In genomic region chr5:149815879-149816278, GRCm38 (mm10) we compare ENCODE assay signal across 8 mouse cellular contexts.
DNase-seq lines count a peak whose midpoint lies in the region; ATAC-seq lines count a peak whose summit lies in the region.

No protein-coding gene starts in this region.

- DNase-seq in CD4-positive, CD25-positive, alpha-beta regulatory T cell, adult 2 months (ENCODE audit: low read depth, low spot score), result peak; percentile 54
- peak; percentile 26 for DNase-seq in right cerebral cortex, adult 18-20 months
- DNase-seq in right cerebral cortex, postnatal 36 days (ENCODE audit: low spot score in 2 of 2), result no peak
- DNase-seq in cerebellum, postnatal 4 days (ENCODE audit: low spot score in 2 of 2), result peak; percentile 46 to 70
- DNase-seq in left cerebral cortex, postnatal 36 days (ENCODE audit: low spot score in 2 of 2), result peak; percentile 11 to 23
- DNase-seq in ovary, postnatal 14 days (ENCODE audit: low spot score), result peak; percentile 41

- intact Hi-C loops in left cerebral cortex, postnatal 36 days (cut with DNase I), result loop anchor here (5.0 kb wide), 1 partner anchor 36 kb away; no protein-coding TSS in a partner anchor

- ATAC-seq in CD4-positive, CD25-positive, alpha-beta regulatory T cell, adult 4 months, result no peak
- ATAC-seq in granulocyte monocyte progenitor cell, adult 5-6 weeks (replicated peaks; ENCODE audit: poor library complexity, severe bottlenecking), result peak; percentile 86

Comparison
In these comparisons a context has a peak if more than half of its experiments do, and no peak if none do; other contexts are left out.
1. DNase-seq: peak in CD4-positive, CD25-positive, alpha-beta regulatory T cell, adult 2 months (single experiment), right cerebral cortex, adult 18-20 months (single experiment), cerebellum, postnatal 4 days (2 of 2), left cerebral cortex, postnatal 36 days (2 of 2) and ovary, postnatal 14 days (single experiment); none in right cerebral cortex, postnatal 36 days (0 of 2).